25 mouse cellular contexts compared by ENCODE assay signal in the genomic region with DNA sequence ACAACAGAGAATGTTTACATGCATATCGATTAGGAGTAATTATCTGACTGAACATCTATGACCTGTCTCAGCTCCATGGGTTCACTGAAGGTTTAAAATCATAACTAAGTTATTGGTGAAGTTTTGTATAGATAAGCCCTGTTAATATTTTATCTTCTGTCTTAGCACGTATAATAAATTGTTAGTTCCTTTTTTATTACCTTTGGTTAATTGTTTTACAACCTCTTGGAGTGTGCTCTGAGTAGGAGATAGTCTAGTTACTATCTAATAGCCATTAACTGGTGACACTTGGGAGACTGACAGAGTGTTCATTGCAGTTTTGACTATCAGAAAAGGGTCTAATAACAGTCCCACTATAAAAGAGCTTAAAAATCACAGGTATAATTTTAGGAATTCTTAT. TPM values are rescaled to one million over a fixed set of nuclear protein-coding genes. Genes with fewer than 3 reads are reported as not detected.
"Had no signal": no experiment of that assay in that cellular context is flagged by ENCODE, and none has a peak within 500 bp of the region (broad histone marks: within the 10 kb centered on the region; RNA-seq: fewer than 3 reads in every experiment).

No protein-coding gene starts in this region.

- H3K9ac ChIP-seq: neural tube, embryonic 13.5 days; neural tube, embryonic 15.5 days; stomach, embryonic 15.5 days had no signal

- H3K36me3 ChIP-seq: neural tube, embryonic 13.5 days; neural tube, embryonic 15.5 days; stomach, embryonic 15.5 days had no signal

- H3K4me2 ChIP-seq: neural tube, embryonic 13.5 days; neural tube, embryonic 15.5 days; stomach, embryonic 15.5 days had no signal

- H3K27me3 ChIP-seq: neural tube, embryonic 13.5 days; neural tube, embryonic 15.5 days; stomach, embryonic 15.5 days had no signal

- H3K4me1 ChIP-seq: neural tube, embryonic 13.5 days; neural tube, embryonic 15.5 days; stomach, embryonic 15.5 days had no signal

- H3K9me3 ChIP-seq: neural tube, embryonic 15.5 days; stomach, embryonic 15.5 days had no signal

- H3K4me3 ChIP-seq: neural tube, embryonic 13.5 days; neural tube, embryonic 15.5 days; stomach, embryonic 15.5 days had no signal

- DNase-seq: retina, postnatal 1 day; right cerebral cortex, adult 18-20 months; right cerebral cortex, postnatal 14 days; right cerebral cortex, postnatal 25 days; right cerebral cortex, postnatal 4 days; spleen, adult 18-20 months; thymus, adult 18-20 months; thymus, adult 2 months; thymus, postnatal 14 days; thymus, postnatal 25 days; thymus, postnatal 36 days; thymus, postnatal 4 days had no signal

- H3K27ac ChIP-seq: neural tube, embryonic 13.5 days; neural tube, embryonic 15.5 days; stomach, embryonic 15.5 days; stomach, postnatal 0 days had no signal

RNA-seq across cellular contexts. Expression of a gene that starts 1.4 kb away (rescaled TPM):
- total RNA-seq: neutrophil, adult 5-6 weeks had no signal
- polyA plus RNA-seq: neural tube, embryonic 13.5 days; neural tube, embryonic 14.5 days; neural tube, embryonic 15.5 days; small intestine, adult 2 months; spleen, adult 2 months; stomach, embryonic 14.5 days; stomach, embryonic 15.5 days; stomach, embryonic 16.5 days; stomach, postnatal 0 days; testis, adult 2 months; thymus, adult 2 months; thymus, postnatal 0 days; urinary bladder, adult 2 months had no signal

RNA-seq across cellular contexts. Expression of a gene that starts 39.6 kb away (rescaled TPM):
- total RNA-seq: neutrophil, adult 5-6 weeks had no signal
- polyA plus RNA-seq: neural tube, embryonic 13.5 days; neural tube, embryonic 14.5 days; neural tube, embryonic 15.5 days; small intestine, adult 2 months; spleen, adult 2 months; stomach, embryonic 14.5 days; stomach, embryonic 15.5 days; stomach, embryonic 16.5 days; stomach, postnatal 0 days; testis, adult 2 months; thymus, adult 2 months; thymus, postnatal 0 days; urinary bladder, adult 2 months had no signal

RNA-seq across cellular contexts. Expression of a gene that starts 48.6 kb away (rescaled TPM):
- total RNA-seq: neutrophil, adult 5-6 weeks had no signal
- polyA plus RNA-seq: neural tube, embryonic 13.5 days; neural tube, embryonic 14.5 days; neural tube, embryonic 15.5 days; small intestine, adult 2 months; spleen, adult 2 months; stomach, embryonic 14.5 days; stomach, embryonic 15.5 days; stomach, embryonic 16.5 days; stomach, postnatal 0 days; testis, adult 2 months; thymus, adult 2 months; thymus, postnatal 0 days; urinary bladder, adult 2 months had no signal

RNA-seq across cellular contexts. Expression of a gene that starts 57.5 kb away (rescaled TPM):
- total RNA-seq: neutrophil, adult 5-6 weeks had no signal
- polyA plus RNA-seq: neural tube, embryonic 13.5 days; neural tube, embryonic 14.5 days; neural tube, embryonic 15.5 days; small intestine, adult 2 months; spleen, adult 2 months; stomach, embryonic 14.5 days; stomach, embryonic 15.5 days; stomach, embryonic 16.5 days; stomach, postnatal 0 days; testis, adult 2 months; thymus, adult 2 months; thymus, postnatal 0 days; urinary bladder, adult 2 months had no signal
